In the genomic region with DNA sequence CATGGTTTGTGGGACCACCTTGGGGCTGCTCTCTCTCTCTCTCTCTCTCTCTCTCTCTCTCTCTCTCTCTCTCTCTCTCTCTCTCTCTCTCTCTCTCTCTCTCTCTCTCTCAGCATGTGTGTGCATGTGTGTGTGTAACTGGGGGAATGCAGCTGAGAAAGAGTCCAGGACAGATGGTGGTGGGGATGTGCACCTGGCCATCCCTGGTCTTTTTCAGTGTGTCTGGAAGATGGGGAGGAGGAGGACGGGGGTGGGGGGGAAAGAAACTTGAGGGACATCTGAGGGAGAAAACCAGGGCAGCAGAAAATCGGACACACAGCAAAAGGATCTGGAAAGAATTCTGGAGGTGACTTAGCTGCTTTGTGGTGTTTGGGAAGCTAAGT, we compare ENCODE assay signal across 13 mouse cellular contexts. TPM values are rescaled to one million over a fixed set of nuclear protein-coding genes. Genes with fewer than 3 reads are reported as not detected.
DNase-seq lines count a peak whose midpoint lies in the region; ATAC-seq and TF ChIP-seq lines count a peak whose summit lies in the region.
"Had no signal": no experiment of that assay in that cellular context is flagged by ENCODE, and none has a peak within 500 bp of the region (broad histone marks: within the 10 kb centered on the region; RNA-seq: fewer than 3 reads in every experiment).

No protein-coding gene starts in this region.

- H3K9ac ChIP-seq in stomach, embryonic 14.5 days (replicated peaks; ENCODE audit: low read depth, low read length): no peak overlapping the region
- H3K9ac ChIP-seq in stomach, postnatal 0 days (ENCODE audit: low read length): no peak overlapping the region
- H3K9ac ChIP-seq in midbrain, embryonic 11.5 days (ENCODE audit: low read length): no peak overlapping the region
- H3K9ac ChIP-seq: embryonic facial prominence, embryonic 15.5 days had no signal

- H3K27ac ChIP-seq in stomach, embryonic 14.5 days (ENCODE audit: low read length): no peak overlapping the region
- H3K27ac ChIP-seq in stomach, postnatal 0 days (replicated peaks): no peak overlapping the region
- no peak overlapping the region for H3K27ac ChIP-seq in hindbrain, embryonic 10.5 days
- H3K27ac ChIP-seq in midbrain, embryonic 11.5 days (ENCODE audit: low read depth, low read length): no peak overlapping the region
- H3K27ac ChIP-seq: embryonic facial prominence, embryonic 15.5 days; gastrocnemius, adult 2 months had no signal

- intact Hi-C loops in gastrocnemius, postnatal 36 days (cut with DNase I): no loop called here

- WGBS in stomach, embryonic 14.5 days: 43% methylated on average over 2 of the region's 2 CpGs
- WGBS in stomach, postnatal 0 days: 40% methylated on average over 2 of the region's 2 CpGs
- WGBS in hindbrain, embryonic 10.5 days: 41% methylated on average over 2 of the region's 2 CpGs
- 35% methylated on average over 2 of the region's 2 CpGs for WGBS in midbrain, embryonic 11.5 days

- no peak overlapping the region for H3K4me3 ChIP-seq in stomach, embryonic 14.5 days (ENCODE audit: low read depth, low read length)
- no peak overlapping the region for H3K4me3 ChIP-seq in stomach, postnatal 0 days (ENCODE audit: low read depth, low read length)
- H3K4me3 ChIP-seq in hindbrain, embryonic 10.5 days: peak overlapping the region; percentile 69
- H3K4me3 ChIP-seq in midbrain, embryonic 11.5 days (ENCODE audit: low read depth, low read length): peak overlapping the region; percentile 59

- no peak for ATAC-seq in stomach, embryonic 14.5 days (ENCODE audit: insufficient number of reproducible peaks, insufficient read depth, low FRiP score, low read depth)
- ATAC-seq in stomach, postnatal 0 days (ENCODE audit: low FRiP score, low TSS enrichment): no peak
- ATAC-seq in midbrain, embryonic 11.5 days (ENCODE audit: low FRiP score): no peak

- no peaks in the 10 kb centered on the region for H3K9me3 ChIP-seq in stomach, embryonic 14.5 days (ENCODE audit: control insufficient read depth, low read depth, low read length)
- no peaks in the 10 kb centered on the region for H3K9me3 ChIP-seq in stomach, postnatal 0 days (ENCODE audit: control insufficient read depth, low read length)
- no peaks in the 10 kb centered on the region for H3K9me3 ChIP-seq in hindbrain, embryonic 10.5 days
- H3K9me3 ChIP-seq in midbrain, embryonic 11.5 days (ENCODE audit: control insufficient read depth, low read length): no peaks in the 10 kb centered on the region
- H3K9me3 ChIP-seq: embryonic facial prominence, embryonic 15.5 days had no signal

- H3K36me3 ChIP-seq in stomach, embryonic 14.5 days (ENCODE audit: control insufficient read depth, insufficient read depth, low read length): no peaks in the 10 kb centered on the region
- H3K36me3 ChIP-seq in stomach, postnatal 0 days (ENCODE audit: control insufficient read depth, insufficient read depth, low read length): no peaks in the 10 kb centered on the region
- H3K36me3 ChIP-seq in hindbrain, embryonic 10.5 days: no peaks in the 10 kb centered on the region
- no peaks in the 10 kb centered on the region for H3K36me3 ChIP-seq in midbrain, embryonic 11.5 days (ENCODE audit: control insufficient read depth, insufficient read depth, low read length)
- H3K36me3 ChIP-seq: embryonic facial prominence, embryonic 15.5 days had no signal

- TF ChIP-seq EP300 in stomach, postnatal 0 days (optimal IDR thresholded peaks at IDR 0.05): no peak

- no peaks in the 10 kb centered on the region for H3K27me3 ChIP-seq in stomach, embryonic 14.5 days (ENCODE audit: control insufficient read depth, insufficient read depth, low read length)
- H3K27me3 ChIP-seq in stomach, postnatal 0 days (ENCODE audit: control insufficient read depth, insufficient read depth, low read length): no peaks in the 10 kb centered on the region; the same call in 1 of the 2 replicates
- peaks cover 42% of the 10 kb centered on the region for H3K27me3 ChIP-seq in hindbrain, embryonic 10.5 days (ENCODE audit: insufficient read depth, poor library complexity, severe bottlenecking)
- H3K27me3 ChIP-seq in midbrain, embryonic 11.5 days (ENCODE audit: control insufficient read depth, insufficient read depth, low read length): peaks cover 3% of the 10 kb centered on the region

- no peaks in the 10 kb centered on the region for H3K4me1 ChIP-seq in stomach, embryonic 14.5 days (ENCODE audit: control insufficient read depth, insufficient read depth, low read length)
- peaks cover 5% of the 10 kb centered on the region; the same call in 1 of the 2 replicates for H3K4me1 ChIP-seq in stomach, postnatal 0 days (replicated peaks; ENCODE audit: control insufficient read depth, insufficient read depth)
- H3K4me1 ChIP-seq in hindbrain, embryonic 10.5 days (replicated peaks): peaks cover 21% of the 10 kb centered on the region
- peaks cover 7% of the 10 kb centered on the region for H3K4me1 ChIP-seq in midbrain, embryonic 11.5 days (ENCODE audit: control insufficient read depth, insufficient read depth, low read length)

- DNase-seq in stomach, postnatal 0 days (ENCODE audit: low spot score): no peak
- no peak for DNase-seq in hindbrain, embryonic 10.5 days (ENCODE audit: low spot score)
- DNase-seq in midbrain, embryonic 11.5 days (ENCODE audit: low spot score, missing footprints): no peak
- no peak for DNase-seq in gastrocnemius, postnatal 36 days
- DNase-seq in layer of hippocampus, adult 11-12 months (ENCODE audit: low spot score): no peak
- no peak for DNase-seq in layer of hippocampus, postnatal 36 days
- DNase-seq: adrenal gland, adult 8-10 months; lung, adult 2 months had no signal

- TF ChIP-seq CTCF in stomach, postnatal 0 days (IDR thresholded peaks at IDR 0.05; ENCODE audit: low read depth): no peak

- peak overlapping the region; percentile 96; the same call in 1 of the 2 replicates for H3K4me2 ChIP-seq in stomach, embryonic 14.5 days (replicated peaks; ENCODE audit: low read depth, low read length)
- no peak overlapping the region for H3K4me2 ChIP-seq in stomach, postnatal 0 days (replicated peaks; ENCODE audit: low read depth)
- H3K4me2 ChIP-seq in midbrain, embryonic 11.5 days: peak overlapping the region; percentile 95

RNA-seq across cellular contexts. Expression of a gene that starts 0.7 kb away (rescaled TPM):
- polyA plus RNA-seq in stomach, embryonic 14.5 days (2014; fragmentation: Nextera tagmentation; extraction: Ambion mirVana): 1.9 and 2.0 TPM in 2 replicates
- polyA plus RNA-seq in stomach, postnatal 0 days (2015; fragmentation: Nextera tagmentation; extraction: Ambion mirVana): 0.67 and 1.1 TPM in 2 replicates
- 2.5 and 9.1 TPM in 2 replicates for polyA plus RNA-seq in hindbrain, embryonic 10.5 days (2016; fragmentation: Nextera tagmentation; extraction: Ambion mirVana)
- 7.2 and 7.7 TPM in 2 replicates for polyA plus RNA-seq in midbrain, embryonic 11.5 days (2014; fragmentation: Nextera tagmentation; extraction: Ambion mirVana)
- not detected for total RNA-seq in gastrocnemius, postnatal 36 days (2021)
- total RNA-seq in layer of hippocampus, postnatal 36 days (2021): 10 to 100 TPM; 24.5 to 26.0 TPM
- total RNA-seq: CH12.LX; gastrocnemius, adult 2 months had no signal
- polyA plus RNA-seq: lung, adult 2 months had no signal

RNA-seq across cellular contexts. Expression of a gene that starts 5.4 kb away (rescaled TPM):
- 0.76 and 1.1 TPM in 2 replicates for polyA plus RNA-seq in stomach, embryonic 14.5 days (2014; fragmentation: Nextera tagmentation; extraction: Ambion mirVana)
- polyA plus RNA-seq in stomach, postnatal 0 days (2015; fragmentation: Nextera tagmentation; extraction: Ambion mirVana): 0.07 TPM in 1 of 2 replicates, not detected in the other
- polyA plus RNA-seq in hindbrain, embryonic 10.5 days (2016; fragmentation: Nextera tagmentation; extraction: Ambion mirVana): 1.2 and 2.1 TPM in 2 replicates
- polyA plus RNA-seq in midbrain, embryonic 11.5 days (2014; fragmentation: Nextera tagmentation; extraction: Ambion mirVana): 1.1 and 1.2 TPM in 2 replicates
- total RNA-seq in gastrocnemius, postnatal 36 days (2021): not detected
- not detected for total RNA-seq in layer of hippocampus, postnatal 36 days (2021)
- total RNA-seq: adrenal gland, adult 8-10 months; CH12.LX; gastrocnemius, adult 2 months had no signal
- polyA plus RNA-seq: heart, embryonic 16.5 days; lung, adult 2 months had no signal

RNA-seq across cellular contexts. Expression of a gene that starts 8.8 kb away (rescaled TPM):
- polyA plus RNA-seq in stomach, embryonic 14.5 days (2014; fragmentation: Nextera tagmentation; extraction: Ambion mirVana): 274 and 284 TPM in 2 replicates
- polyA plus RNA-seq in stomach, postnatal 0 days (2015; fragmentation: Nextera tagmentation; extraction: Ambion mirVana): 125 and 126 TPM in 2 replicates
- 271 and 384 TPM in 2 replicates for polyA plus RNA-seq in hindbrain, embryonic 10.5 days (2016; fragmentation: Nextera tagmentation; extraction: Ambion mirVana)
- polyA plus RNA-seq in midbrain, embryonic 11.5 days (2014; fragmentation: Nextera tagmentation; extraction: Ambion mirVana): 306 and 332 TPM in 2 replicates
- 1 to 10 TPM in 1 of 2 experiments, under 1 TPM in 1; 0.86 to 1.3 TPM for total RNA-seq in gastrocnemius, postnatal 36 days (2021)
- 10 to 100 TPM; 21.2 to 25.9 TPM for total RNA-seq in layer of hippocampus, postnatal 36 days (2021)

RNA-seq across cellular contexts. Expression of a gene that starts 10.4 kb away (rescaled TPM):
- polyA plus RNA-seq in stomach, embryonic 14.5 days (2014; fragmentation: Nextera tagmentation; extraction: Ambion mirVana): 12.2 and 13.0 TPM in 2 replicates
- 3.3 and 3.6 TPM in 2 replicates for polyA plus RNA-seq in stomach, postnatal 0 days (2015; fragmentation: Nextera tagmentation; extraction: Ambion mirVana)
- polyA plus RNA-seq in hindbrain, embryonic 10.5 days (2016; fragmentation: Nextera tagmentation; extraction: Ambion mirVana): 16.5 and 18.2 TPM in 2 replicates
- 9.1 and 10.3 TPM in 2 replicates for polyA plus RNA-seq in midbrain, embryonic 11.5 days (2014; fragmentation: Nextera tagmentation; extraction: Ambion mirVana)
- total RNA-seq in gastrocnemius, postnatal 36 days (2021): 10 to 100 TPM; 16.3 to 16.6 TPM
- 10 to 100 TPM; 95.3 to 95.9 TPM for total RNA-seq in layer of hippocampus, postnatal 36 days (2021)

RNA-seq across cellular contexts. Expression of a gene that starts 39.1 kb away (rescaled TPM):
- 51.4 and 54.1 TPM in 2 replicates for polyA plus RNA-seq in stomach, embryonic 14.5 days (2014; fragmentation: Nextera tagmentation; extraction: Ambion mirVana)
- 15.0 and 15.9 TPM in 2 replicates for polyA plus RNA-seq in stomach, postnatal 0 days (2015; fragmentation: Nextera tagmentation; extraction: Ambion mirVana)
- polyA plus RNA-seq in hindbrain, embryonic 10.5 days (2016; fragmentation: Nextera tagmentation; extraction: Ambion mirVana): 23.2 and 23.5 TPM in 2 replicates
- polyA plus RNA-seq in midbrain, embryonic 11.5 days (2014; fragmentation: Nextera tagmentation; extraction: Ambion mirVana): 25.5 and 29.7 TPM in 2 replicates
- total RNA-seq in gastrocnemius, postnatal 36 days (2021): 10 to 100 TPM; 31.4 to 37.6 TPM
- total RNA-seq in layer of hippocampus, postnatal 36 days (2021): 100 to 1,000 TPM; 173 to 213 TPM

Comparison
In these comparisons a context has a peak if more than half of its experiments do, and no peak if none do; other contexts are left out.
1. H3K4me3 ChIP-seq: peak in hindbrain, embryonic 10.5 days (single experiment) and midbrain, embryonic 11.5 days (single experiment); none in stomach, embryonic 14.5 days (single experiment) and stomach, postnatal 0 days (single experiment).